Mouse (Mus musculus): ENCODE measurements around the gene Kalrn. TPM values are rescaled to one million over a fixed set of nuclear protein-coding genes. Genes with fewer than 3 reads are reported as not detected.

Kalrn gene
- polyA plus RNA-seq, 1 experiment: 309 TPM

DNA sequence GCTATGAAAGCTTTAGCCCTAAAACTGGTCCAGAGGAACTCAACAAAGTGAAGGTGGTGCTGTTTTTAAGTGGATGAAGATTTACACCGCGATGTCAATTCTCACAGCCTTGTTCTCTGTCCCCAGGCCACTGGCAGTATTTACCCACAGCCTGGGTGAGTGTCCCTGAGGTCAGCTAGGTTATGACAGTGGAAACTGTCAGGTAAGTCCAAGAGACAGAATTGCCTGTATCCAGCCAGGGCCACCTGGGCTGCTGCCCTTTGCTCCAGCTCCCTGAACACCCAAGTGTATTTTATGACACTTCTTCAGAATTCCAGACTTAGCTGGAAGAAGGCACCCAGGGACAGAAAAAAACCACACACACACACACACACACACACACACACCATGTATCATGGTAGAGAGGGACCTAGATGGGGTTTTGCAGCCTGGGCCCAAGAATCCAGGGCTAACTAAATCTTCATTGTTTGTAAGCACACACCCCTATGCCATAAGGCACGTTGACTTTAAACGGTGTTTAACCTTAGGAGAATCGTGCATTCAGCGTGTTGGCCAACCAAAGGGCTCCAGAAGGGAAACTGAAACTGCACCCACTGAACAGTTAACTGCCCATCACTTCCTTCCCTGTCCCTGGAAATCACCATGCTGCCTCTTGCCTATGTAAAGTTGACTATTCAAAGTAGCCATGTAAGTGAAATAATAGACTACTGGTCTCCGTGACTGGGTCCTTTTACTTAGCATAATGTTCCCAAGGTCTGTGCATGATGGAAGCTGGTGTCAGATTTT is 462.3 kb downstream of the Kalrn start:
- Histone ChIP-seq H3K9me3 (no peaks in the 10 kb centered on the region), H3K4me3 (replicated peaks) (peak overlapping the region; percentile 56), H3K36me3 (replicated peaks; ENCODE audit: low read length) (no peaks in the 10 kb centered on the region), H3K27me3 (replicated peaks) (peaks cover 2% of the 10 kb centered on the region), H3K4me1 (peaks cover 92% of the 10 kb centered on the region)
- TF ChIP-seq FLI1 (IDR thresholded peaks at IDR 0.05; ENCODE audit: low read length) (no peak), GATA1 (IDR thresholded peaks at IDR 0.05; ENCODE audit: borderline replicate concordance, low read length) (no peak)

DNA sequence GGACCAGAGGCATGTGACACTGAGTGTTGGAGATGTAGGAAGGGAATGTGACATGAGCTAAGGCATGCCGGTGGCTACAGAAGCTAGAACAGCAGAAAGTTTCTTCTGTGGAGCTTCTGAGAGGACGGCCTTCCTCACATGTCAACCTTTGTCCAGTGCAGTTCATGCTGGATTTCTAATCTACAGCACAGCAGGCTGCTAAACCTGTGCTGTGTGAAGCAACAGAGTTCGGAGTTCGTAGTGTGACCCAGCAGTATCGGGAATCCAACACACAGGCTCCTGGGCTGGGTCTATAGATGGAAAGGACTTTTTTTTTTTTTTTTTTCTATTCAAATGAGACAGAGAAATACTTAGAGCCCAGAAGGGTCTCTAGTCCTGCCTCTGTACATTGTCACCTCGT is 468.9 kb downstream of the Kalrn start:
- no peaks in the 10 kb centered on the region for H3K9me3 ChIP-seq

DNA sequence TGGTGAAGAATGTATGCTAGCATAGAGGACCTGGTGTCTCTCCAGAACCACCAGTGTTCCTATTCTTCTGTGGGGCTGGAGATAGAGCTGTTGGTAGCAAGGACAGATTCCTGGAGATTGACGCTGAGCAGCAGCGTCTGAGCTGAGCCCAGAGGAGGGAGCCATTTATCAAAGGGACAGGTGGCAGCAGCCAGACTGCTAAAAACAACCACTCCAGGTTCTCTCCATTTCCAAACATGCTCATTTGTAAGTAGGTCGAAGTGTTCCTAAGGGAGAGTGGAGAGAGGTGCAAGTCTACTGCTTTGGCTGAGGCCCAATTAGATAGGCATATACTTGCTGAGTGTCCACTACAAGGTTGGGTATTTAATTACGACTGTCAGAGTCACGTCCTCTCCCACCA is 470.6 kb downstream of the Kalrn start:
- no peak for TF ChIP-seq GATA1 (IDR thresholded peaks at IDR 0.05; ENCODE audit: borderline replicate concordance, low read length)
- TF ChIP-seq FLI1 (IDR thresholded peaks at IDR 0.05; ENCODE audit: low read length): no peak
- Histone ChIP-seq H3K4me3 (replicated peaks) (no peak overlapping the region), H3K9me3 (no peaks in the 10 kb centered on the region), H3K27me3 (replicated peaks) (peaks cover 12% of the 10 kb centered on the region), H3K4me1 (peaks cover 61% of the 10 kb centered on the region), H3K36me3 (replicated peaks; ENCODE audit: low read length) (no peaks in the 10 kb centered on the region)

More for the DNA sequence above, 468.9 kb downstream of the Kalrn start:
- Histone ChIP-seq H3K36me3 (replicated peaks; ENCODE audit: low read length) (no peaks in the 10 kb centered on the region), H3K27me3 (replicated peaks) (peaks cover 12% of the 10 kb centered on the region), H3K4me3 (replicated peaks) (no peak overlapping the region), H3K4me1 (peaks cover 78% of the 10 kb centered on the region)
- TF ChIP-seq FLI1 (IDR thresholded peaks at IDR 0.05; ENCODE audit: low read length): no peak
- TF ChIP-seq GATA1 (IDR thresholded peaks at IDR 0.05; ENCODE audit: borderline replicate concordance, low read length): no peak

DNA sequence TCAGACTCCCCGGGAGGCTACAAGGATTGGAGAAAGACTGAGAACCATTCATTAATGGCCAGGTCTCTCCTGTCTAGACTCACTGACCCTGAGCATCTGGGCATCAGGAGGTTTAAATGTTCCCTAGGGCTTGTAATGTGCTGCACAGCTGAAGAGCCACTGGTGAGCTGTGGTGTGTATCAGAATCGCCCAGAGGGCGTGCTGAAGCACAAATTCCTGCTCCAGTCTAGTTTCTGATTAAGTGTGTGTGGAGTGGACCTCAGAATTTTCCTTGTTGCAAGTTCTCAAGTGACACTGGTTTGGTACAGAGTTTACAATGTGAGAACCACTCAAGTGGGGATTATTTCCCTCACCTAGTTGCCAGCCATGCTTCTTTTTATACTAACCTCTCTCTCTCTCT is 473.5 kb downstream of the Kalrn start:
- peaks cover 12% of the 10 kb centered on the region for H3K27me3 ChIP-seq (replicated peaks)
- TF ChIP-seq FLI1 (IDR thresholded peaks at IDR 0.05; ENCODE audit: low read length) (no peak), GATA1 (IDR thresholded peaks at IDR 0.05; ENCODE audit: borderline replicate concordance, low read length) (no peak)
- H3K4me1 ChIP-seq: peaks cover 52% of the 10 kb centered on the region
- H3K9me3 ChIP-seq: no peaks in the 10 kb centered on the region
- H3K4me3 ChIP-seq (replicated peaks): no peak overlapping the region
- no peaks in the 10 kb centered on the region for H3K36me3 ChIP-seq (replicated peaks; ENCODE audit: low read length)

DNA sequence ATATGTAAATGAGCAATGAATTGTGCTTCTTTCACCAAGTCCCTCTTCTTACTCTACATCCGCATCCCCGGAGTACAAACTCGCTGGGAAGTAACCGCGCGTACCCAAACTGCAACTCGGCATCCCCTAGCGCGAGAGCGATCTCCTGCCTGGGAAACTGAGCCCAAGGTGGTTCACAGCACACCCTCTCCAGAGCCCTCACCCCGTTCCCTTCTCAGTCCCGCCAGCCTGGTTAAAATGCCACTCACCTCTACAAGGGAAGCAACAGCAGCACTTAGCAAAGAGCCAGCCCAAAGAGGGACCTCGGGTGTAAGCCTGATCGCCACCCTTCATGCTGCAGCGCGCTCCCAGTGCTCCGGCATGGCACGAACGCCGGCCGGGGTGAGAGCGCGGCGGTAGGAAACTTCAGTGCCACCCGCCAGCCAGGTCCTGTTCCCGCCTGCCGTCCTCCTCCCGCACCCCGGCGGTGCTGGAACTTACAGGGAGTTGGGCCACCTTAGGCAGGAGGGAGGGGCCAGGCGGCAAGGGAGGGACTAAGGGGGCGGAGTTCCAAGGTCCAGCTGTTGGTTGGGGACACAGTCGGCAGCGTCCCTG is 477.7 kb downstream of the Kalrn start:
- Histone ChIP-seq H3K36me3 (replicated peaks; ENCODE audit: low read length) (peaks cover 38% of the 10 kb centered on the region), H3K4me3 (replicated peaks) (peak overlapping the region; percentile 94), H3K9me3 (no peaks in the 10 kb centered on the region), H3K27me3 (replicated peaks) (peaks cover under 1% of the 10 kb centered on the region), H3K4me1 (peaks cover 62% of the 10 kb centered on the region)
- TF ChIP-seq GATA1 (IDR thresholded peaks at IDR 0.05; ENCODE audit: borderline replicate concordance, low read length) (no peak), FLI1 (IDR thresholded peaks at IDR 0.05; ENCODE audit: low read length) (no peak)

DNA sequence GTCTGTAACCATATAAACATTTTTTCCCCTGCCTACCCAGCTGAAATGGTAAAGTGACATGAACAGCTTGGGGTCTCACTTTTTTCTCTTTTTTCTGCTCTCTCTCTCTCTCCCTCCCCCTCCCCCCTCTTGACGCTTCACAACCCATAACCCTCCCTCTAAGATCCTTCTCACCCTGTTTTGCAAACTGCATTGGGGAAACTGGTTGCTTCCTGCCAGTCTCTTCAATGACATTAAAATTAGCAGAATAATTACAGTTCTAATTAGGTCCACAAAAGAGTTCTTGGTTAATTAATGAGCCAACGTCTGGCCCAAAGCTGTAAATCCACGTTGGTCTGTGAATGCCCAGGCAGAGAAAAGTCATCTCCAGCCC is 478.3 kb downstream of the Kalrn start:
- peak overlapping the region; percentile 94 for H3K4me3 ChIP-seq (replicated peaks)
- TF ChIP-seq FLI1 (IDR thresholded peaks at IDR 0.05; ENCODE audit: low read length) (no peak), GATA1 (IDR thresholded peaks at IDR 0.05; ENCODE audit: borderline replicate concordance, low read length) (no peak)
- peaks cover 65% of the 10 kb centered on the region for H3K4me1 ChIP-seq
- no peaks in the 10 kb centered on the region for H3K27me3 ChIP-seq (replicated peaks)
- H3K9me3 ChIP-seq: no peaks in the 10 kb centered on the region
- peaks cover 44% of the 10 kb centered on the region for H3K36me3 ChIP-seq (replicated peaks; ENCODE audit: low read length)

DNA sequence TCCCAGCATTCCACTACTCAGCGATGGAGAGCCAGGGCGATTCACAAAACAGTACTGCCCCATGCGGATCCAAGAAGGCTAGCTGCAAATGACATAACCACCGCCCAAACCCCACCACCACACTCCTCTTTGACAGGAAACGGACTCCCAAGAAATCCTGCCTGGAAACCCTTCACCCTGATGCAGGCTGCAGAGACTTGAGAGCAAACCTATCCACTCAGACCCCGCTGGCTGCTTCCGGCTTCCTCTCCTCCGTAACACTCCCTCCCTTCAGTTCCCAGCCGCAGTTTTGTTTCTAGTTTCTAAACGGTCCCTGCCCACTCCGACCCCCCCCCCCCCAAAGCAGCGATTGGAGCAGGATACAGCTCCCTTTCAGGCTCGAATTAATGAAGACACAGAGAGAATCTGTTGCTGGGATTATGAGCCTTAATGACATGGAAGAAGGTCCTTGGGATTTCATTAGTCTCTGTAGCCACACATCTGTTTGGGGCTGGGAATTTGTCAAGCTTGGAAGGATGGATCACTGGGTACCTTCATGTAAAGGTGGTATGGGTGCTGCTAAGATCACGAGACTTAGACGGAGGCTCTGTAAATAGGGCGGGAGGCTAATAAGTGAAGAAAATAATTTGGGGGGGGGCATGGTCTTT is 478.8 kb downstream of the Kalrn start:
- Histone ChIP-seq H3K27me3 (replicated peaks) (no peaks in the 10 kb centered on the region), H3K36me3 (replicated peaks; ENCODE audit: low read length) (peaks cover 49% of the 10 kb centered on the region), H3K4me1 (peaks cover 65% of the 10 kb centered on the region), H3K9me3 (no peaks in the 10 kb centered on the region), H3K4me3 (replicated peaks) (peak overlapping the region; percentile 94)
- no peak for TF ChIP-seq FLI1 (IDR thresholded peaks at IDR 0.05; ENCODE audit: low read length)
- no peak for TF ChIP-seq GATA1 (IDR thresholded peaks at IDR 0.05; ENCODE audit: borderline replicate concordance, low read length)

DNA sequence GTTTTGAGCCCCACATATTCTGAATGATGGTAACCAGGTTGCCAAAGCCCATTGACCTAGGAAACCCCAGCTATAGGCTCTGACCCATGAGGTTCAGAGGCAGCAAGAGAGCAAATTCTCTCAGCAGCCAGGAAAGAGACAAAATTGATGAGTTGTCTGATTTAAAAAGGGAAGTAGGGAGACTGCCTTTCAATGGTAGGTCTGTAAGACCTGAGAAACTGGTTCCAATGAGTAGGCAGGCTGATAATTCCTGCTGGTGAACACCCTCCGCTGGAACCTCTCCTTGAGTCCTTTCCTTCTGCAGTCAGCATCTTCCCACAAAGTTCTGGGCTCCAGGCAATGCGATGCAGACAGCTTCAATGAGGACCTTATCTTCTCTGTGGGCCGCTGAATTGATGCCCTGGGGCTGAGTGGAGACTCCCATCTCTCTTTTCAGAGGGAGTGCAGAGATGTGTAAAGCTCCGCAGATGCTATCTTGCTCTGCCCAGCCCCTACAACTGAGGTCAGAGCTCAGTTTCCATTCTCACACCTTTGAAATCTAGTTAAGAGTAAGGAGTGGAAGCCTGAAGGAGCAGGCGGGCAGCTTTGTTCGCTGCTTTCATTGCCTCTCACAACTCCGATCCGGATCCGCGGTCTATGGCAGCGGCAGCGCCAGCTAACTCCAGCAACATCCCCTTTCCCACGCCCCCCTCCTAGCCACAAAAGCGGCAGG is 479.4 kb downstream of the Kalrn start:
- peak overlapping the region; percentile 94 for H3K4me3 ChIP-seq (replicated peaks)
- H3K36me3 ChIP-seq (replicated peaks; ENCODE audit: low read length): peaks cover 55% of the 10 kb centered on the region
- TF ChIP-seq FLI1 (IDR thresholded peaks at IDR 0.05; ENCODE audit: low read length) (no peak), GATA1 (IDR thresholded peaks at IDR 0.05; ENCODE audit: borderline replicate concordance, low read length) (no peak)
- H3K27me3 ChIP-seq (replicated peaks): no peaks in the 10 kb centered on the region
- H3K9me3 ChIP-seq: no peaks in the 10 kb centered on the region
- peaks cover 71% of the 10 kb centered on the region for H3K4me1 ChIP-seq

DNA sequence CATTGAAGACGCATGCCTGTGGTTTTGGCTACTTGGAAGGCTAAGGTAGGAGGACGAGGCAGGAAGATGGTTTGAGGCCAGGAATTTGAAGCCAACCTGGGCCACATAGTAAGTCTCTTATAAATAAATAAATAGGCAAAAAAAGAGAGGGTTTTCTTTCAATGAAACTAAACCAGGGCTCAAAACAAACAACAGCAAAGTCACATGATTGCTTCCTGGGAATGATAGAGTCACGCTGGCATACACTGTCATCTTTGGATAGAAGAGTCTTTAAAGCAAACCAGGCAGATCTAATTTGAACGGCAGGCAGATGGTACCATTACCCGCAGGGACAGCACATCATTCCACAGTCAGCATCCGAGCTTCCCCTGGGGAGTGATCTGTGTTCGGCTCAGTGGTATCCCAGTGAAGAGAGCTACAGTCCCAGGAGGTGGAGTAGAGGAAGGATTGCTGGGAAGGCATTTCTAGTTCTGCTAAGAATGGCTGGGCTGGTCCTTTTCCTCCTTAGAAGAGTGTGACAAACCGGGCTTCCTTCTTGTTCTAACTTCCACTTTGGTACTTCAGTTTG is 483.7 kb downstream of the Kalrn start:
- no peak for TF ChIP-seq GATA1 (IDR thresholded peaks at IDR 0.05; ENCODE audit: borderline replicate concordance, low read length)
- TF ChIP-seq FLI1 (IDR thresholded peaks at IDR 0.05; ENCODE audit: low read length): no peak
- Histone ChIP-seq H3K27me3 (replicated peaks) (no peaks in the 10 kb centered on the region), H3K9me3 (no peaks in the 10 kb centered on the region), H3K4me3 (replicated peaks) (peak overlapping the region; percentile 83), H3K4me1 (peaks cover 97% of the 10 kb centered on the region), H3K36me3 (replicated peaks; ENCODE audit: low read length) (peaks cover 96% of the 10 kb centered on the region)

Measured in megakaryocyte, embryonic 14.5 days (primary cell).